Mouse (Mus musculus) gastrocnemius, adult 2 months (tissue): ENCODE measurements at regions not wholly inside any gene's neighbourhood (a gene's known extent, or its start where the extent isn't known, plus 50 kb on each side); places are given as distances from the start of the nearest gene placed in this dataset.

Experiments used
- DNase-seq: peaks from one replicate; pipeline ENCODE4 v3.0.0; 2022
- H3K27ac ChIP-seq: fragments of 200-600 bp; 2 replicates; pipeline ENCODE4 v1.8.1; 2022; ENCODE audit warnings: mild to moderate bottlenecking
- H3K4me3 ChIP-seq: fragments of 200-600 bp; 2 replicates; pipeline ENCODE4 v1.8.1; 2022; ENCODE audit warnings: mild to moderate bottlenecking, moderate library complexity
- CTCF ChIP-seq: fragments of 200-600 bp; IDR thresholded peaks from 2 replicates; pipeline ENCODE4 v1.8.1; 2022; ENCODE audit warnings: antibody characterized with exemption, mild to moderate bottlenecking, moderate library complexity
- intact Hi-C: fragments of 180-260 bp; cut with DNase I; formaldehyde crosslinking; loops from one replicate; pipeline ENCODE4 v1.15.1; 2025

- no peak overlapping the region for H3K4me3 ChIP-seq
- no peak for DNase-seq
- H3K27ac ChIP-seq: no peak overlapping the region
- intact Hi-C loops: no loop called here
- TF ChIP-seq CTCF: no peak
Measured at GRCm38 (mm10) chr3:50677953-50678610, 234.7 kb upstream of the Slc7a11 start.

GRCm38 (mm10) chr3:50675769-50676168, 232.4 kb upstream of the Slc7a11 start:
- intact Hi-C loops: no loop called here

DNA sequence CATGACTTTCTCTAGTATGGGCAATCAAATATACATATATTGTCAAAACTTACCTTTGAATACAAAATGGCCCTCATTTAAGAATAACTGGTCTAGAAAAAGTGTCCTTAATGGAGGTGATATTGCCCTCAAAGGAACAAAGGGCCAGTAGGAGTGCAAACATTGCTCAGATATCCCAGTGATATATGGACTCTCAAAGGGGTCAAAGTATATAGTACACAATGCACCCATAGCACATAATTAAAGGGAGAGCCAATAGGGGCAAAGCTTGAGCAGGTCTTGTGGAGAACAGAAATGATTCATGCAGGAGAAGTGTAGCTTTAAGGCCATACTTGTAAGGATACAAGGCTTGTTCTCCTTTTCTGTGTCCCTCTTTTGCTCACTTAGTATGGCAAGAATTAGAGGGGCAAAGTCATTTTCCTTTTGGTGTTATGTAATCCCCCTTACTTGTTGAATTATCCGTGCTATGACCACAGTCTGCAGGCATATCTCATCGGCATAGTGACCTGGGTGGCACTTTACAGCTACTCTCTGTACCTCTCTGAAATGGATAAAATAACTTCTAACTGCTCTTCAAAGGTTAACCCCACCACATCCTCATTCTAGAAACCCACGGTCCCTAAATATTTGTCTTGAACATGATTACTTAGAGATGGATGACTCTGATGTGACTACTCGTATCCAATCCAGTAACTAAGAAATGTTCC, 231.6 kb upstream of the Slc7a11 start:
- Histone ChIP-seq H3K4me3 (no peak overlapping the region), H3K27ac (no peak overlapping the region)
- intact Hi-C loops: no loop called here
- TF ChIP-seq CTCF: no peak
- no peak for DNase-seq

More at GRCm38 (mm10) chr3:50675769-50676168, 232.4 kb upstream of the Slc7a11 start:
- Histone ChIP-seq H3K4me3 (no peak overlapping the region), H3K27ac (no peak overlapping the region)
- TF ChIP-seq CTCF: no peak
- DNase-seq: no peak

DNA sequence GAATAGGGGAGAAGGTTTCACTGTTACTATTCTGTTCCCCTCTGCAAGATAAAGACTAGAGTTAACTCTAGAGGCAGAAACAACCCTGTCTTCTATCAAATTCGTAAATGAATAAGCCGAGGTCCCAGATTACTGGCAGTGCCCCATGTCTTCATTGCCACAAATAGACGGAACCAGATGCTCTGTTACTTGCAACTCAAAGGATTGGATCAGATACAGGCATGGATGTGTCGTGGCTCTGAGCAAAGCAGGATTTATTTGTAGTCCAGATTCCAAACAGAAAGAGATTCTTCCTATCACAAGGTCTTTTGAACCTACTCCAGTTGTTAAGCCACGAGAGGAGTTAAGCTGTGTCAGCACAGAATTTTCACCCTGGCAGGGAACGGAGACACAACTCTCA, 221.9 kb upstream of the Slc7a11 start:
- Histone ChIP-seq H3K4me3 (no peak overlapping the region), H3K27ac (no peak overlapping the region)
- intact Hi-C loops: no loop called here
- DNase-seq: no peak
- TF ChIP-seq CTCF: no peak

DNA sequence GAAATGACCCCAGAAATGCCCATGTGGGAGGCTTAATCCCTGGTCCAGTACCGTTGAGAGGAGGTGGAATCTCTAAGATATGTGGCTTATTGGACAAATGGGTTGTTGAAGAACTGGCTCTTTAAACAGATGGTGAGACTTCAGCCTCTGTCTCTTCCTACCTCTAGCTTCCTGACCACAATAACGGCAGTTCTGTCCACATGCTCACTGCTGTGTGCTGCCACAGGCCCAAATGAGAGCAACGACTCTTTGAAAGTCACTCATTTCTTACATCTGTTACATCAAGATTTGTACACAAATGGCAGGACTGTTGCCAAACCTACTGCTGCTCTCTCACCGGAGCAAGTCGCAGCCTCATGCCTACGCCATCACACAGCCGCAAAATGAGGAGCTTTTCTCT, 217.6 kb upstream of the Slc7a11 start:
- no peak for DNase-seq
- intact Hi-C loops: no loop called here
- Histone ChIP-seq H3K4me3 (no peak overlapping the region), H3K27ac (no peak overlapping the region)
- no peak for TF ChIP-seq CTCF

GRCm38 (mm10) chr3:50660566-50660965, 217.2 kb upstream of the Slc7a11 start:
- Histone ChIP-seq H3K4me3 (no peak overlapping the region), H3K27ac (no peak overlapping the region)
- intact Hi-C loops: no loop called here
- no peak for TF ChIP-seq CTCF
- no peak for DNase-seq

- H3K4me3 ChIP-seq: no peak overlapping the region
Measured at GRCm38 (mm10) chr3:50657890-50658289, 214.5 kb upstream of the Slc7a11 start.

GRCm38 (mm10) chr3:50654441-50654840, 211.0 kb upstream of the Slc7a11 start:
- DNase-seq: no peak
- H3K4me3 ChIP-seq: no peak overlapping the region
- no peak for TF ChIP-seq CTCF
- H3K27ac ChIP-seq: no peak overlapping the region
- intact Hi-C loops: no loop called here

More at GRCm38 (mm10) chr3:50657890-50658289, 214.5 kb upstream of the Slc7a11 start:
- intact Hi-C loops: no loop called here
- DNase-seq: no peak
- no peak for TF ChIP-seq CTCF
- H3K27ac ChIP-seq: no peak overlapping the region

DNA sequence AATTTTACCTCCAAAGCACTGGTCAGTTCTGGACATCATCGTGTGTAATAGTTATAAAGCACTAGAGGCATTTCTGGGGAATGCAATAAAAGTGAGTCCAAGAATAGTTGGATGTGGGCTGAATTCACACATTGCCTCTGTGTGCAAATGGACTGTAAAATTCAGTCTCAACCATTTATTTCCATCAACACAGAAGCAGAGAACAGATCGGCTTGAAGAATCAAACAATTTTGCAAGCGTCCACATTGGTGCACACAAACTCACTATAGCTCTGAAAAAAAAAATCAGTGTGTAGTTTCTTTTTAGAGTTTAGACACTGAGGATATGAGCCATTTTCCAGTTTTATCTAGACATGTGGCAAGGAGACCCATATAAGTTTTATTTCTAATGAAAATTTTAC, 208.9 kb upstream of the Slc7a11 start:
- intact Hi-C loops: no loop called here
- Histone ChIP-seq H3K4me3 (no peak overlapping the region), H3K27ac (no peak overlapping the region)
- no peak for TF ChIP-seq CTCF
- no peak for DNase-seq

GRCm38 (mm10) chr3:50643068-50643467, 199.7 kb upstream of the Slc7a11 start:
- no peak overlapping the region for H3K4me3 ChIP-seq
- no peak for DNase-seq
- H3K27ac ChIP-seq: no peak overlapping the region
- TF ChIP-seq CTCF: no peak
- intact Hi-C loops: no loop called here

DNA sequence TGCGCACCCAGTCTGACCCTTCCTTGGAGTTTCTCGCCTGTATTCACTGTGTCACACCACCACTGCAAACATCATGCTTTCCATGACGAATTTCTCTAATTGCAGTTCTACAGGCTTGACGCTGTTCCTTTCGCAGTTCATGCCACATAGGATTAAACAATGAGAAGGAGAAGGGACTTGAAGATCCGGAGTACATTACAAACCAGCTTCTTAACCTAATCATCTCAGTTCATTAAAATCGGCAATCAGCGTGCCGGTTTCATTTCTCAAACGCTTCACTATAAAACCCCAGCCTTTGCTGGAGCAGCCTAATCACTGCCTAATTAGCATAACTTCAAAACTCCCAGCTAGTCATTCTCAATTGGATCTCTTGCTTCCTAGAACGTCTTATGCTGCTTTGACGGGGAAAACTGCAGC, 196.5 kb upstream of the Slc7a11 start:
- Histone ChIP-seq H3K27ac (no peak overlapping the region), H3K4me3 (no peak overlapping the region)
- intact Hi-C loops: no loop called here
- no peak for DNase-seq
- no peak for TF ChIP-seq CTCF

- H3K4me3 ChIP-seq: no peak overlapping the region
- TF ChIP-seq CTCF: no peak
- H3K27ac ChIP-seq: no peak overlapping the region
- intact Hi-C loops: no loop called here
- DNase-seq: no peak
Measured at GRCm38 (mm10) chr3:50634457-50635075, 191.2 kb upstream of the Slc7a11 start.

GRCm38 (mm10) chr3:50631286-50631685, 187.9 kb upstream of the Slc7a11 start:
- no peak for TF ChIP-seq CTCF
- H3K4me3 ChIP-seq: no peak overlapping the region
- H3K27ac ChIP-seq: no peak overlapping the region
- intact Hi-C loops: no loop called here
- DNase-seq: no peak
